Mouse (Mus musculus): ENCODE results near the gene Pcnx2.

DNA sequence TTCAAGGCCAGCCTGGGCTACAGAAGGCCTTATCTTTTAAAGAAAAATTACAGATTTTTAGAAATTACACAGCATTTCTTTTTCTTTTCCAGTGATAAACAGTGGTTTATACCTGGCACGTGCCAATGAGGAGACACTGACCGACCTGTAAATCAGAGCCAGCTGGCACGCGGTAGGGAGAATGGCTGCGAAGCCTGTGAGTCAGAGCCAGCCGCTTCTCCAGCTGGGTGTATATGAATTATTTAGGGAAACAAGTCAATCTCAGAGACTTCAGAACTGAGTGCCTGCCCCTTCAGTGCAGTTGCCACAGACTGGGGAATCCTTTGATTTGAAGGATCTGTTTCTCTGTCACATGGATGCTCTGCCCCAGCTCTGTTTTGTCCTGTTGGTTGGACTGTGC, 33.7 kb upstream of the Pcnx2 start:
- TF ChIP-seq CTCF (IDR thresholded peaks at IDR 0.05; ENCODE audit: borderline replicate concordance, insufficient read depth, low read depth, low read length) (no peak), POLR2A (IDR thresholded peaks at IDR 0.05; ENCODE audit: borderline replicate concordance, insufficient read depth, low read length) (no peak)

Measured in cerebellum, adult 2 months (tissue).